Mouse (Mus musculus): ENCODE results near the gene Dock11. TPM values are rescaled to one million over a fixed set of nuclear protein-coding genes. Genes with fewer than 3 reads are reported as not detected.

The Dock11 gene
- polyA plus RNA-seq, 1 experiment from 2014 or later = 17.3 TPM

DNA sequence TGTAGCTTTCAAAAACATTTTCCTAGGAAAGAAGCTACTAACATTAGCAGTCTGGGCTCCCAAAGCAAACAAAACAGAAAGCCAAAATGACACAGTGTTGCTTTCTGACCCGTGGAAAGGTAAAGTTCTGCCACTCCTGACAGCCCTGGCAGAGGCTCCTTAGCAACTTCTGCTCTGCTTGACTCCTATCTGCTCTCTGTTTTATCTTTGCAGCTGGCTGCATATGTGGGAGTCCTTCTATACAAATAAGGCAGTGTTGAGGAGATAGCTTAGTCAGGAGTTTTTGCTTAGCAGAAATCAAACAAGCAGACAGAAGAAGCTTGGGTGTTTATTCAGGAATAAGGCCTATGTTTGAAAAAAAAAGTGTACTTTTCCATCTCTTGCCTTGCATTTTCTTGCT is 57.8 kb downstream of the Dock11 start:
- no peak for DNase-seq (ENCODE audit: low spot score)

DNA sequence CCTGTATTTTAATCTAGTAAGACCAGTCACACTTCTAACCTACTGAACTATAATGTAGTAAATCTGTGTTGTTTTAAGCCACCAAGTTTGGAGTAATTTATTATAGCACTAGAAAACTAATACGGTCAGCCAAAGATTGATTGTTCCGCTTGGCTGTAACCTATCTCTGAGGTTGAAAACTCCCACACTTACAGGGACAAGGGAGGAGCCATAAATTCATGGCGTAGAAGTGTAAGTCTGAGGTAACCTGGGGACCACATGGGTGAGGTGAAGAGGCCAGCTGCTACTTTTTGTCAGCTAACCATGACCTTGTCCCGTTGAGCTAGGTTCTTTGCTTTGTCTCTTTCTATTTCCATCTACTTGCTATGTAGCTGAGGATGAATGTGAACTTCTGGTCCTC is 61.5 kb downstream of the Dock11 start:
- DNase-seq (ENCODE audit: low spot score) = no peak

DNA sequence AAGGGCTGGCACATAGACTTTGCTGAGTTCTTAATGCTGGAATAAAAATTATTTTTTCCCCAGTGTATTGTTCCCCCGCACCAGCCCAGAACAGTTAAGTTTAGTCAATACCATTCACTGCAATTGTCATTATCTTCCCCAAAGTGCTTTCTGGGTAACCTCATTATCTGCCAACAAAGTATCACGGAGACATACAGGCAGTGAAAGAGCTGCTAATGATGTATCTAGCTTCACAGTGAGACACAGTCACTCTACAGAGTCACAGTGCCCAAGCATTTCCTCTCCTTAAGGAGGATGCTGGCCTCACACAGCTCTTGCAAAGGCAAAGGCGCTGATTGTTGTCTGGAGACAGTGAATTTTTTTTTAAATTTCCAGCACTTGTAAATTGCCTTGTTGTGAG is 63.3 kb downstream of the Dock11 start:
- no peak for DNase-seq (ENCODE audit: low spot score)

DNA sequence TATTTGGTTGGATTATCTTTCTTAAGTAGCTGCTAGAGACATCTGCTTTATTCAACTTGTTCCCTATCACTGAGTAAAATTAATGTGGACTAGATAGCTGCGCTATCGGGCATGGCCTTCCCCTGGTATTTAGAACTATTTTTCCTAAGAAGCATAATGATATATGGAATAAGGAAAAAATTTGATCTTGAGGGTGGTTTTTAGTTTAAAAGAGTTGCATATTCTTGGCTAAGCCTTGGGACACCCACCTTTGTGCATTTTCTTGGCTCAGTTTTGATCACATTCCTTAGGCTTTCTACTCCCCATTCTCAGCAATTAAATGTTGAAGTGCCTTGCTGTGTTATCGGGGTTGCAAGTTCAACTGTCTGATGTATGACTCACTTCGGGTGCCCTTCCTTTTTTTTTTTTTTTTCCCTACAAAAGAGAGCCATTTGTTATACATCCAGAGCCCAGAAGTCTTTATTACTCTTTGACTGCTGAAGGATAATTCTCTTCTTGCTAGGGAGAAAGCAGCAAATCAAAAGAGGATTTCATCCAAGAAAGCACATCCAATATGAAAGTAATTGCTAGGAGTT is 64.0 kb downstream of the Dock11 start:
- DNase-seq (ENCODE audit: low spot score) = no peak

DNA sequence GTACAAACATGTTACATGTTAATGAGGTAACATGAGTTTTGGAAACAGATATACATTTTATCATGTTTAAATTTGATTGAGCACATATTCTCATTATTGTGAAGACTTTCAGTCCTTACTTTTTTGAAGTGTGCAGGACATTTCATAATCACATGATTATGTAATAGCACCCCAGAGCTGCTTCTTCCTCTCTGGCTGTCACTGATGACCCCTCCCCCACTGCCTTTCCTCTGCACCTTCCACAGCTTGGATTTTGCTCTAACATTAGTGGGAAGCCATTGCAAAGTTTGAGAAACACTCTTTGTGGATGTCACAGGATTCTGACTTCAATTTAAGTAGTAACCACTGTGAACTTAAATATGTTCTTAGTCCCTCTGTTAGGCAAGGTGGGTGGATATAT is 67.6 kb downstream of the Dock11 start:
- DNase-seq (ENCODE audit: low spot score) = no peak

DNA sequence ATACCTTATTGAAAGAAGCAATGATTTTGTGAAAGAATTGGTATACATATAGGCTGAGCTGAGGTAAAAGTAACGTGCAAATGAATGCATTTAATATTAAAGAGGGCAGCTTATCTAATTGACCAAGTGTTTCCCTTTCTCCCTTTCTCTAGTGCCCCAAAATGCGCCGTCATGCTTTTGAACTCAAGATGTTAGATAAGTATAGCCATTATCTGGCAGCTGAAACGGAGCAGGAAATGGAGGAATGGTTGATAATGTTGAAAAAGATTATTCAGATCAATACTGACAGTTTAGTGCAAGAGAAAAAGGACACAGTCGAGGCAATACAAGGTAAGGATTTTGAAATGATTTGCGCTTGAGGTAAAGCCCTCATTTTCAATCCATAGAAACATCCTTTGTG is 74.5 kb downstream of the Dock11 start:
- no peak for DNase-seq (ENCODE audit: low spot score)

DNA sequence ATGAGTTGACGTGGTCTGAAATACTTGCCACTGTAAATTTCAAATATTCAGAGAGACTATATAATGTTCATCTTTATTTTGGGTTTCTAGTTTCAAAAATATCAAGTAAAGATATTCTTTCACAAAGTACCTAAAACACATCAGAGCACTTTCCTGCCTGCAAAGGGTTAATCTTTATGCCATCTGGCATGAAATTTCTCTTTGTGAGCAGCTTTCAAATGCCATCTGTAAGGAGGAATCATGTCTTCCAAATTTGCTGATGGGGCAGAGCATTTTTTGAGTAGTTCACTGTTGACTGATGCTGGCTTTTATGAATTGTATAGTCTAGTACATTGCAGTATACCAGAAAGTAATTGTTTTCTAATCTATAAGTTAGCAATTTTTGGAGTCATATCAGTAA is 80.6 kb downstream of the Dock11 start:
- no peak for DNase-seq (ENCODE audit: low spot score)

DNA sequence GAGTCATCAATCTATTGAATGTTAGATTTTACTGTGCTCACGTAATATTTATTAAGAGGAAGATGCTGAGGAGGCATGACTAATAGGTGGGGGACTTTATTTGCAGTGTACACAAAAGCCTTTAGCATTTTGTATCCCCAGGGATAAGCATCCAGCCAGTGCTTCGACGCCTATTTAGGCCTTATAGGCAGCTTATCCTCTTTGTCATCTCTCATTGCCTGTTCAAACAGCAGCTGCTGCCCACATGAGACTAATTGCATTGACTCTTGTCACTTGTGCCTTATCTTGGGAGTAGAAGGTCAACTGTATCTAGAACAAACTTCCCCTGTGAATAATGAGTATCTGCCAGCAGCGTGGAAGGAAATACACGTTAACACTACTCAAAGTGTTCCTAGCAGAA is 88.0 kb downstream of the Dock11 start:
- DNase-seq (ENCODE audit: low spot score) = no peak

DNA sequence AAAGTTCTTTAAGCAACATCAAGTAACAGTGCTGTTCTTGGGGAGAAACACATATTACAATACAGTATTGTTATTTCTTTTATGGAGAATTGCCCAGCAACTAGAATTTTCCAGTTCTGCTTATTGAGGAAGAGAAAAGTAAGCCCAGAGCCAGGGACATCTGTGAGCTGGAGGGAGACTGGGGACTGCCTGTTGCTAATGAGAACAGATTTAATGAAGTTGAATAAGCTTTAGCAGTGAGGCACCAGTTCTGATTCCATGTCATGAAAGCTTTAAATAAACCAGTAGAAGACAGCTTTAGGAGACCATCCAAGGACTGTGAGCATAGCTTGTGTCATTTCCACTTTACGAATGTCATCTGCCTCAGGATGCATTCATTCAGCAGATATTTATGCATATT is 99.3 kb downstream of the Dock11 start:
- no peak for DNase-seq (ENCODE audit: low spot score)

DNA sequence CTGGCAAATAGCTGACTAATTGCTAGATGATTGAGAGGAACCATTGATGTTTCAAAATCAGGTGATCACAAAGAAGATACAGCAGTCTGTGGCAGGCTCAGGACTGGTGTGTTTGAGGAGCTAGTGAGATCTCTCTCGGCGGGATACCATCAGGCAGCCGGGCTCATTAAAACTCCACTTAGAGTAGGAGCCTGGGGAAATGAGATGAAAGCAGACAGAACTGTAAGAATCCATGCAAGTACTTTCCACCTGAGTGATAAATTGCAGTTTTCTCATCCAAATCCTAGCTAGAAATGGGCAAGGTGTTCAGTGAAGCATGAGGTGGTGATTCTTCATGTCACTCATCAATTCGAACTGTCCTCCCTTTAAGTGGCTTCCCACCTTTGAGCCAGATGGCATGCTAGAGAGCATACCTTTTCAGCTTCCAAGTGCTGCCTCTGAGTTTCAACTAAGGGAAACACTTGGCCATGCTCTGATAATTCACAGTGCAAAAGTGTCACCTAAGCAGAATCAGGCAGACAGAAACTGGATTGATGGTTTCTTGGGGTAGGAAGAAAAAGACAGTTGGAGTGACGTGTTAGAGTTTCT is 102.0 kb downstream of the Dock11 start:
- DNase-seq (ENCODE audit: low spot score) = no peak

DNA sequence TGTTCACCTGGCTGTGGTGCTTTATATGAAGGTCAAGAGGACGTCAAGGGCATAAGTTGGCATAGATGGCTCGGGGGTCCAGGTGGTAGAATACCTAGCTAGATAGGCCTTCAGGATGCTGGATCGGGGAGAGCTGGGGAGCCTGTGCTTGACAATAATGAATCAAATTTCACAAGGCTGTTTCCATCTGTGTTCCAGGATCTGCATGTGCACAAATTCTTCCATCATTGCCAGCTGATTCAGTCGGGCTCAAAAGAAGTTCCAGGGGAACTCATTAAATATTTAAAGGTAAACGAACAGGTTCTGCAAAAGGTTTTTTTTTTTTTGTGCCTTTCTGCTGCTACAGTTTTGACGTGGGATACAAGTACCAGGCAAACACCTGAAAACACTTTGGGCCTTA is 105.6 kb downstream of the Dock11 start:
- DNase-seq (ENCODE audit: low spot score) = no peak

DNA sequence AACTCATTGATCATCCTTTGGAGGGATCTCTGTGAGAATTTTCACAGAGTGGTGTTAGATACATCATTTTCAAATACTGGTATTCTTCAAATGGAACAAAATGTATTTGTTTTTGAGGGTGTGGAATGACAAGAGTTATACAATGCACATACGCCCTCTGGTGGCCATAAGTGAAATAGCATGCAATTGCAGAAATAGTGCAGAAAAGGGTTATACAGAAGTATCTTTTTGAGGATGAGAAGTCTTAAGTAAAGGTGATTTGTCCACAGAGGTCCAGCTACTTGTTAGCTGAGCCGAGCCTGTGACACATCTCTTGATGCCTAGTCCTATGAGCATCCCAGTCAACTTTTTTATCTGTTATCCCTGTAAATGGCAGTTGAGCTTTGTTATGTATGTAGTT is 108.4 kb downstream of the Dock11 start:
- DNase-seq (ENCODE audit: low spot score) = peak; percentile 37

DNA sequence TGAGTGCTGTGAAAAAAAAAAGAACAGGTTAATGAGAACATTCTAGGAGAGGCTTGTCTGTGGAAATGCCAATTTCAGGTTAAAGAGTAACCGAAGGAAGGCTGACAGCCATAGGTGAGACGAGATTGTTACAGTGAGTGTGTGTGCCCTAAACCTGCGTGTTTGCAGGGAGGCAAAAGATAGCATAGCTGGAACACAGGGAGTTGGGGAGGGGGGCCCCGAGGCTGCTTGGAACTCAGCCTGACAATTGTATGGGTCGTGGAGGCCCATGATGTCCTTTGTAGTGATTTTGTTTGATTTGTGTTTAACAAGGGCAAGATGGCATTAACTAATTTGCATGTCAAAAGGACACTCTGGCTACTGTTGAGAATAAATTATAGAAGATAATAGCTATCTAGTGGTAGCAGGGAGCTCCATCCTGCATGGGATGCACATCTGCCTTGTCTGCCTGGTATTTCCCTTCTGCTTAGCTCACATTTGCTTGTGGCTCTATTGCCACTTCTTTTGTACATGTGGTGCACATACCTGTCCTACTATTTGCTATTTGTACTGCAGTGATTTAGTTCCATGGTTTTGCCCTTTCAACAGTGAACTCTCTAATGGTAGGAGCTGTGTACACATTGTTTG is 109.3 kb downstream of the Dock11 start:
- no peak for DNase-seq (ENCODE audit: low spot score)

DNA sequence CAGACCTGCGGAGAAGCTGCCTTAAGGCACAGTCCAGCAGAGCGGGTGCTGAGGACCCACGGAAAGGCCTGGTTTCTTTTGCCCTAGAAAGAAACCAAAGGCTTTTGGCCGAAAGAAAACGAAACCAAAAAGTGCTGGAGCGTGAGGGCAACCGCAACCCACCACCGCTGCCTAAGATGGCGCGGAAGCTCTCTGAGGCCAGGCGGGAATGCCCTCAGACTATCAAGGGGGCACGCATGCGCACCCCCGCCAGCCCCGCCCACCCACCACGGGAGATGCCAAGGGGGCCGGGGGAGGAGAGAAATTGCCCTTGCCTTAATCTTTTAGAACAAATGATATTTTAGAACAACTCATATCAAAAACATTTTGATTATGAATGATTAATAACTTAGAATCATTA is 137.0 kb downstream of the Dock11 start:
- no peak for DNase-seq (ENCODE audit: low spot score)

DNA sequence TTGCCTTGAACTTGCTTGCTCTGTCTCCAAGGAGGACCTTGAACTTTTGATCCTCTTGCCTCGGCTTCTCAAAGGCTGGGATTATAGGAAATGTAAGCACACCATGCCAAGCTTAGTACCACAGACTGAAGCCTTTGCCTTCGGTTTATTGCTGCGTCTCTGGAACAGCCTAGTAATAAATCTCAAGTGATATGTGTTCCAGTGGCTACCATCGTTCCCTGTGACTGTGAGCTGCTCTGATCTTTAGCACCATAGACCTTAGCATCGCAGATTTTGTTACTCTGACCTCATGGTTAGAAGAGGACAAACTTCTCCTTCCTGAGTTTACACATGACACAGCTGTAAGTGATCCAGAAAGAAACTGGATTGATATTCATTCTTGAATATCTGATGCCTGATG is 142.5 kb downstream of the Dock11 start:
- no peak for DNase-seq (ENCODE audit: low spot score)

DNA sequence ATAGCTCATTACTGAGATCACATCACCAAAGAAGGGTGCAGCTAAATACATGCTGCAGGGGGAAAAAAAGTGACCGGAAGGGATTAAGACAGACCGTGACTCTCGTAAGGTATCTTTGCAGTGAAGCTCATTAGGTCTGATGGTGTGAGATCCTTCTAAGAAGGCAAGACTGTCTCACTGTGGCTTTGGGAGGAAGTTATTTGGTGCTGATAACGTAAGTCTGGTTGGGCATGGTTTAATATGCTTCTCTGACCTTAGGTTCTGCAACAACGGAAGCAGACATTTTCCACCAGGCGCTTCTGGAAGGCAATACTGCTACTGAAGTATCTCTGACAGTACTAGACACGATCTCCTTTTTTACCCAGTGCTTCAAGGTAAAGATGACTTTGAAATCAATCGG is 145.4 kb downstream of the Dock11 start:
- DNase-seq (ENCODE audit: low spot score) = no peak

DNA sequence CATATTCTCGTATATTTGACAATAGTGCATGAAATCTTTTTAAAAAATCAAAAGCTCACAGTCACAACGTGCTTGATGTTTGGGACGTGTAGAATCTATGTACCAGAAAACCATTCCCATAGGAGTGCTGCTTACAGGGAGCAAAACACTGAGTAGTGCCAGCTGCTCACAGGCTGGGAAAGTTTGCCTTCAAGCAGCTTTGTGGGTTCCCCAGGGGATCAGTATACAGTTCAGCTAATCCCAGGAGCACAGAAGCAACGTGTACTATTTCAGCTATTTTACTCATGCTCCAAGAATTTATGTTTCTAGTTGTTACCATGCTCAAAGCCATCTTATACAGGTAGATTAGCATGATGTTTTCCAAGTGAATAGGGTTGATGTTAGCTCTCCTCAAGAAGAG is 157.1 kb downstream of the Dock11 start:
- no peak for DNase-seq (ENCODE audit: low spot score)

DNA sequence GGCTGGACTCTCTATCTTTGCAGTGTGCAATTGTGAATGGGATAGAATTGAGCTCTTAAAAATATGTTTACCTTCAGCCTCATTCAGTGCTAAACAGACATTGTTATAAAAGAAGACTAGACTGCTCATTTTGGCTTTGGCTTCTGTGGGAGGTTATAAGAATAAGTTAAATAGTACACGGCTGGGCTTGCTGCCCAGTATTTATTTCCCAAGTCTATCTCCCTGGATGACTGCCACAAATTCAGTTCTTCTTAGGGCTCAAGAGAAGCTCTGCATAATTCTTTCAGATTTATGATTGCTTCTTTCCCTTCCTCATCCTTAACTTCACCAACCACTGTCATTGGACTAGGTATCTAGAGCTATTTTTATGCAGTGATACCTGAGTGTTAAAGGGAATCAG is 158.8 kb downstream of the Dock11 start:
- DNase-seq (ENCODE audit: low spot score) = no peak

DNA sequence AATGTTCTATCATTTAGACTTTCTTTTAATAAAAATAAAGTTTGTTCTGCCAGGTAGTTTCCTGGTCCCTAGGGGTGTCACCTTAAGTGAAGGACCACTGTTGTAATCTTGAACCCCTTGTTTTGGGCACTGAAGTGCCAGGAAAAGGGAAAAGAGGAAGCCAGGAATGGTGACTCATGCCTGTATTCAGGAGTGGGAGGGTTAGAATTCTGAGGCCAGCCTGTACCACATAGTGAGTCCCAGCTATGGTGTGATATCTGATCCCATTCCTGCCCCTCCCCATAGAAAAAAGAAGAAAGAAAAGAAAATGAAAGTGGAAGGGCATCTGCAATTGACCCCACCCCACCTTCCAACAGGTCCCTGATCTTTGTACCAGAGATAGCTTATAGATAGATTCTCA is 161.7 kb downstream of the Dock11 start:
- DNase-seq (ENCODE audit: low spot score) = no peak

DNA sequence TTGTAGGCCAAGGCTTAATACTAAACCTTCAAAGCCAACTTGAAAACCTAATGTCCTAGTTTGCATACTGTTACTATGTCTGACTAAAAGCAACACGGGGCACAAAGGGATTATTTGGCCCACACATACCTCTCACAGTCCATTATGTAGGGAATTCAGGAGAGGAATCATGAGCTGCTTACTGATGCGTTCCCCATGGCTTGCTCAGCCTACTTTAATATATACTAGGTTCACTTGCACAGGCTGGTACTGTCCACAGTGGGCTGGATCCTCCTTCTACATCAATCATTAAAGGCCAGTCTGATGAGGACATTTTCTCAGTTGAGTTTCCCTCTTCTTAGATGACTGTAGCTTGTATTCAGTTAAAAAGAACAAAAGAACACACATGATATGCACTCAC is 185.4 kb downstream of the Dock11 start:
- DNase-seq (ENCODE audit: low spot score) = no peak

DNA sequence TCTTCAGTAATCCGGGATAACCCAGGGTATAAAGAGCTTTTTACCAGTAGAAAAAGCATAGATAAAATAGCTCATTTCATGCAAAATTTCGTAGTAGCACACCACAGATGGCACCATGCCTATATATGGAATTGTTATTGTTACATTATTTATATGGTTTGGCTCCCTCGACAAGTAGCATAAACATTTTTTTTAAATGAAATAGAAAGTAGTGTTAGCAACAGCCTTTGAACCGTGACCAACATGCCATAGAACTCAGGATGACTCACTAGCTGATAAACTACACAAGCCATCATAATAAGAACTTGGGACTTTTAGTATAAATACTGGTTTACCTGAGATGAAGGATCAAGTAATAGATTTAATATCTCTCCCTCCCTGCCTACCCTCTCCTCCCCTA is 188.5 kb downstream of the Dock11 start:
- DNase-seq (ENCODE audit: low spot score) = no peak

DNA sequence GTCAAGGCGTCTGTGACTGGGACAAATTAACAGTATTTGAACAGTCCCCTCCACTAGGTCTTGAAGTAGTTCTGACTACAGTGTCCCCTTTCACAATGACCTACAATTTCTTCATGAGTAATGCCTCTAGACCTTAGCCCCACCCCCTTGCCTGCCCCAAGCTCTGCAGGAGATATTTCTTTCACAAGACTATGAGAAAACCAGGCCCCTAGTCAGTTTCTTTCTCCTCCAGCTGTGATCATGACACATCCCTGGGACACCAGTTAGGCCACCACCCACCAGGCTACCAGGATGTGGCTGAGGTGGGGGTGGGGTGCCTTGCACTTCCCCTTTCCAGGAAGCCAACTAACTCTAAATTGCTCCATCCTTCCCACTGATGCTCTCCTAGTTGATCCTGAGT is 194.3 kb downstream of the Dock11 start:
- DNase-seq (ENCODE audit: low spot score) = peak; percentile 1

DNA sequence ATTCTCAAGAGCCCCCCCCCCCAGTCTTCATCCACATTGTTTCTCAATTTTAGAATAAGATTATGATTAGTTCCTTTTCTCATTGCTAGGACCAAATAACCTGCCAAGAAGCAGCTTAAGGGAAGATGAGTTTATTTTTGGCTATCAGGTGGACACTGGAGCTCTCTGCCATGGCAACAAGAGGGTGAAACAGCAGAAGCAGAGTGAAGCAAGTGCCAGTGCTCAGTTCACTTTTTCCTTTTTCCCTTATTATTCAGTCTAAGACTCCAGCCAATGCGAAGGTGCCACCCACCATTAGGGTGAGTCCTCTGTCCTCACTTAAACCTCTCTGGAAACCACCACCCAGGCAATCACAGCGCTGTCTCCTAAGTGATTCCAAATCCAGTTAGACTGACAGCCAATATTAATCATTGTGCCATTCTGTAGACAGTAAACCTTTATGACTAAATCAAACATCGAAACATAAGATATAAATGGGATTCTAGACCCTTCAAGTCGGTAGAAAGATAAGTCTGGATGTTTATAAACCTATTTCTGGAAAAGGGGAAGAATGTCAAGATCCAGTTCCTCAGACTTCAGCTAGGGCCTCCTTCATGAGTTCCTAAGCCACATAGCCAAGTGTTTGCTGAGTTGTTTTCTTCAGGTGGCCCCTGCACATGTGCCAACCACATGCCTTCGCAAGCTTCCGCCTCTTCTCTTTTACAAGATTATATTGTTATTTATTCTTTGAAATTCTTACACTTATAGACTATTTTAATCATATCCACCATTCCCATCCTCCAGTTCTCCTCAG is 200.0 kb downstream of the Dock11 start:
- no peak for DNase-seq (ENCODE audit: low spot score)
